Mouse (Mus musculus) liver, adult 2 months (tissue): Measurements from ENCODE around the gene Zbtb20. TPM values are rescaled to one million over a fixed set of nuclear protein-coding genes. Genes with fewer than 3 reads are reported as not detected.

Experiments used
- DNase-seq: peaks from one replicate; pipeline ENCODE4 v3.0.0-alpha.2; 2011; ENCODE audit warnings: low read depth, low spot score; ENCODE audit errors: extremely low read depth
- H3K27ac ChIP-seq: fragments of 200-500 bp; replicated peaks from 2 replicates; pipeline ENCODE4 v1.5.1; 2012; ENCODE audit warnings: low read depth, mild to moderate bottlenecking, control low read depth, inconsistent platforms, low read length; ENCODE audit not compliant: insufficient read depth
- H3K27me3 ChIP-seq: fragments of 200-500 bp; 2 replicates; pipeline ENCODE4 v1.6.1; 2012; ENCODE audit warnings: mild to moderate bottlenecking, moderate library complexity, low read length, inconsistent platforms; ENCODE audit not compliant: control insufficient read depth, insufficient read depth
- H3K36me3 ChIP-seq: fragments of 200-500 bp; 2 replicates; pipeline ENCODE4 v1.6.1; 2012; ENCODE audit warnings: low read length, inconsistent platforms; ENCODE audit not compliant: control insufficient read depth, insufficient read depth
- H3K4me1 ChIP-seq: fragments of 200-500 bp; 2 replicates; pipeline ENCODE4 v1.6.1; 2011; ENCODE audit warnings: low read length; ENCODE audit not compliant: control insufficient read depth, insufficient read depth
- H3K4me3 ChIP-seq: fragments of 200-500 bp; 2 replicates; pipeline ENCODE4 v1.5.1; 2011; ENCODE audit warnings: low read depth, mild to moderate bottlenecking, control low read depth, low read length, moderate library complexity; ENCODE audit not compliant: insufficient read depth
- H3K79me2 ChIP-seq: fragments of 200-500 bp; 2 replicates; pipeline ENCODE4 v1.6.1; 2012; ENCODE audit warnings: inconsistent platforms, mild to moderate bottlenecking, low read length, moderate library complexity; ENCODE audit not compliant: control insufficient read depth, insufficient read depth
- H3K9ac ChIP-seq: fragments of 200-500 bp; 2 replicates; pipeline ENCODE4 v1.6.1; 2012; ENCODE audit warnings: low read depth, mild to moderate bottlenecking, control low read depth, inconsistent platforms, low read length
- CTCF ChIP-seq: fragments of 200-500 bp; IDR thresholded peaks from 2 replicates; pipeline ENCODE4 v1.5.1; 2011; ENCODE audit warnings: low read depth, low read length, control low read depth
- POLR2A ChIP-seq: fragments of 200-500 bp; IDR thresholded peaks from 2 replicates; pipeline ENCODE4 v1.6.1; 2011; ENCODE audit warnings: low read length, control low read depth; ENCODE audit not compliant: insufficient read depth; ENCODE audit errors: extremely low read depth
- WGBS: fragments of 180-500 bp; shearing (Covaris S2); methylation state at CpG from one replicate; pipeline ENCODE4 v1.1.7; 2018; 5-methylcytosine and 5-hydroxymethylcytosine counted together
- polyA plus RNA-seq: library from polyadenylated mRNA; depleted of rRNA; stranded (reverse); fragments of >200 nt; gene quantifications from 2 replicates; pipeline ENCODE4 v1.2.3, GENCODE M21; 2012
- total RNA-seq: library from RNA; depleted of rRNA; stranded (reverse); fragments of >200 nt; gene quantifications from 2 replicates; pipeline ENCODE4 v1.2.3, GENCODE M21; 2014

The Zbtb20 gene
- total and polyA plus RNA-seq, 2 experiments = 17.8 to 52.6 TPM

GRCm38 (mm10) chr16:43592801-43593200 is 717.1 kb downstream of the Zbtb20 start:
- Histone ChIP-seq H3K27ac (no peak overlapping the region), H3K4me1 (peaks cover 5% of the 10 kb centered on the region), H3K79me2 (peaks cover 11% of the 10 kb centered on the region), H3K4me3 (no peak overlapping the region), H3K36me3 (peaks cover 39% of the 10 kb centered on the region), H3K27me3 (no peaks in the 10 kb centered on the region), H3K9ac (no peak overlapping the region)
- 17% methylated on average over 1 of the region's 1 CpGs for WGBS
- no peak for DNase-seq
- TF ChIP-seq CTCF (no peak), POLR2A (no peak)

GRCm38 (mm10) chr16:43597375-43598060 is 721.8 kb downstream of the Zbtb20 start:
- no peak overlapping the region for H3K9ac ChIP-seq
- no peak overlapping the region for H3K27ac ChIP-seq
- 71% methylated on average over 7 of the region's 7 CpGs for WGBS
- no peak for TF ChIP-seq CTCF
- TF ChIP-seq POLR2A = no peak
- H3K4me3 ChIP-seq = no peak overlapping the region
- peaks cover 45% of the 10 kb centered on the region for H3K36me3 ChIP-seq
- 0 out of 2 replicates have a peak, but pooled peaks cover 3% of the 10 kb centered on the region for H3K4me1 ChIP-seq
- H3K79me2 ChIP-seq = peaks cover 6% of the 10 kb centered on the region; the same call in 1 of the 2 replicates
- DNase-seq = peak; percentile 52
- no peaks in the 10 kb centered on the region for H3K27me3 ChIP-seq

DNA sequence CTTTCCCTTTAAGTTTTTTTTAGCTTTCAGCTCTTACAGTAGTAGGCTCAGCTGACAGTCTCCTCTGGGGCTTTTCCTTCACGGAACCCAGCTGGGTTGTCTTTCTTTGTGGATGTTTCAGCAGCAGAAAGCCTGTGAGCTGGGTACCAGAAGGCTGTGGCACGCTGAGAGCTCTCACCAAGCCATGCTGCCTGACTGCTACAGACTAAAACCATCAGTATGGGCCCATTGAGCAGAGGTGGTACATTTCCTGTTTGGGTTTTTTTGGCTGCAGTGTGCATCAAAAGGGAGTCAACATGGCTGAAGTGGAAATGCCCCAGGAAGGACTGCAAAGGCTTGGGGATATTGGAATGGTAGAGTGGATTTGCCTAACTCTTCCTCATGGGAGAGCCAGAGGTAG is 724.0 kb downstream of the Zbtb20 start:
- no peak overlapping the region for H3K4me3 ChIP-seq
- H3K4me1 ChIP-seq = 0 out of 2 replicates have a peak, but pooled peaks cover 3% of the 10 kb centered on the region
- H3K27me3 ChIP-seq = no peaks in the 10 kb centered on the region
- H3K36me3 ChIP-seq = peaks cover 44% of the 10 kb centered on the region
- peaks cover 6% of the 10 kb centered on the region; the same call in 1 of the 2 replicates for H3K79me2 ChIP-seq
- no peak overlapping the region for H3K9ac ChIP-seq
- H3K27ac ChIP-seq = no peak overlapping the region
- DNase-seq = no peak
- TF ChIP-seq POLR2A = no peak
- TF ChIP-seq CTCF = no peak
- 98% methylated on average over 2 of the region's 2 CpGs for WGBS

DNA sequence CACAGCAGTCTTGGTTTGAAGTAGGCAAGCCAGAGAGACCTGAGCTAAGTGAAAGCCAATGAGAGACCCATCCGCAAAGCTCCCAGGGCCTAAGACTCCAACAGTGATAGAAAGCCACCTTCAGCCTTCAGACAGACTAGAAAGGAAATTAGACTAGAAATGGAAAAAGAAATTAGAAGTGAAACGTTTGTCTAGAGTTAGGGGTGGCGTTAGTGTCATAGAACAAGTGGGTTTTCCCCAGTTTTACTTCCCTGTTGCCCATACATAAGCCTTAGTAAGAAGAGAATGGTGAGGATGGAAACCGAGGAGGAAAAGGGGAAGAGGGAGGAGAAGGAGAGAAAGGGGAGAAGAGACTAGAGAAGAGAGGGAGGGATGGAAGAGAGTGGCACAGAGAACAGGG is 726.9 kb downstream of the Zbtb20 start:
- Histone ChIP-seq H3K9ac (no peak overlapping the region), H3K36me3 (peaks cover 37% of the 10 kb centered on the region), H3K79me2 (peaks cover 2% of the 10 kb centered on the region; the same call in 1 of the 2 replicates), H3K4me3 (no peak overlapping the region), H3K4me1 (no peaks in the 10 kb centered on the region; the same call in 1 of the 2 replicates), H3K27ac (no peak overlapping the region), H3K27me3 (no peaks in the 10 kb centered on the region)
- TF ChIP-seq POLR2A (no peak), CTCF (no peak)
- no peak for DNase-seq
- WGBS = 85% methylated on average over 4 of the region's 4 CpGs

DNA sequence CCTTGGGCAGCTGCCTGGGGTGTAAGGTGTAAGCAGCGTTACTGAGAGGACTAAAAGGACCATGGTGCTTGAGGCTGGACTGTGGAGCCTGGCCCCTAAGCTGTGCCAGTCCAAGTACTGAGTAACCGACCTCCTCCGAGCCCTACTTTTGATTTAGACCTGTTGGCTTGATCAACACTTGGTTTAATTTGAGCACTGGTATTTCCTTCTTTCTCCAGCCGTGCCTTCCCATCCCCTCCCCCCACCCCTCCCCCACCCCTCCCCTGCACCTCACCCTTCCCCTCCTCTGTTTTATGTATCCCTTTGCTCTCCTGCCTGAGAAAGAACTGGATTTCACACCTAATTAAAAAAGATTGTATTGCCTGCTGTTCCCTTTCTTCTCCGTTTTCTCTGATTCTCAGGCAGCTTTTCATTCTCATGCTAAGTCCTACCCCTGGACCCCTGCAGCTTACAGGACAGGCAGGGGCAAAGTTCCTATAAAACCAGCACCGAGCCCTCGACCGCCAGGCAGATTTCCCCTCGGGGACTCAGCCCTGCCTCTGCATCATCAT is 728.0 kb downstream of the Zbtb20 start:
- Histone ChIP-seq H3K4me1 (no peaks in the 10 kb centered on the region; the same call in 1 of the 2 replicates), H3K4me3 (no peak overlapping the region), H3K27me3 (no peaks in the 10 kb centered on the region), H3K36me3 (peaks cover 34% of the 10 kb centered on the region), H3K9ac (no peak overlapping the region), H3K27ac (no peak overlapping the region), H3K79me2 (peaks cover 2% of the 10 kb centered on the region; the same call in 1 of the 2 replicates)
- WGBS = 66% methylated on average over 9 of the region's 9 CpGs
- no peak for TF ChIP-seq CTCF
- TF ChIP-seq POLR2A = no peak
- DNase-seq = no peak
